Mouse (Mus musculus) CD4-positive, CD25-positive, alpha-beta regulatory T cell, adult 2 months (primary cell): ENCODE measurements around the gene Btg3.
A peak's percentile ranks its signal among the peaks of the same experiment; 100 is the strongest.

Source experiments
- DNase-seq: peaks from one replicate; pipeline ENCODE4 v3.0.0-alpha.2; 2012; ENCODE audit warnings: low read depth, low spot score

Btg3 gene

DNA sequence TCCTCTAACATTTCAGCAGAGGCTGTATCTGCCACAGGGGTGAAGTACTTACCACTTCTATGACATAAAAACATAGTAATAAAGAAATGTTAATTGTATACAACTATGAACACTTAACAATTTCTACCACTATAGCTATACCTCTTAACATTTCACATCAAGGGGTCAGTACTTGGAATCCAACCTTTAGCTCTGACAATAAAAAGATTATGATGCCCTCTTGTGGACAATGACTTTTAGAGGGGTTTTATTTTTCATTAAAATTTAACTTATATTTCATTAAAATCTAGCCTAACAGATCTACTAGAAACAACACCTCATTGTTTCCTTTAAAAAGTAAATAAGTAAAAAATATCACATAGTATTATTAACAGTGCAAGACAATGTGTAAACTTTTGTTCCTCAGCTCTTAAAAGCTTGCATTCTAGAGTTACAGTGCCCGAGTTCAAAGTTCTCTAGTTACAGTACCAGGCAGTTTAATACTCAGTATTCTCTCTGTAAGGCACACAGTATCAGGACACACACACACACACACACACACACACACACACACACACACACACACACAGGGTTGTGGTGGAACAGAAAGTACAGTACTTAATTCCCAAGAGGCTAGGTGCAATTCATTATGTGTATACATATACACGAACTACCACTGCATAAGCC, 30.2 kb downstream of the Btg3 start:
- DNase-seq, result no peak

DNA sequence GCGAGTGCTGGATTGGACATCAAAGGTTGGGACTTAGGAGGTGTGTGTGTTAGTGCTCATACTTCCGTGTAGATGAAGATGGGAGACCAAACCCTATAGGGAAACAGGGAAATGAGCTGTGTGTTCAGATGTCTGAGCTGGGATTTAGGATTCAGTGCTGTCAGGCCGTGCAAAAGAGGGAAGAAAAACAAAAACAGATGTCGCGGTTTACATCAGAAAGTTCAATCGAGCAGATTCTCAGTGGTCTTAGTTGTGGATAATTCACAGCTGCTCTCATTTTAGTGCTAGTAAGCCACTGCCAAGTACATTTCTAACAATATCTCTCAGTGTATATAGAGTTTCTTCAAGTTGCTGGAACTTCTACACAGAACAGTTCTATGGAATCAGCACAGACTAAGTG, 33.2 kb downstream of the Btg3 start:
- DNase-seq, result no peak

DNA sequence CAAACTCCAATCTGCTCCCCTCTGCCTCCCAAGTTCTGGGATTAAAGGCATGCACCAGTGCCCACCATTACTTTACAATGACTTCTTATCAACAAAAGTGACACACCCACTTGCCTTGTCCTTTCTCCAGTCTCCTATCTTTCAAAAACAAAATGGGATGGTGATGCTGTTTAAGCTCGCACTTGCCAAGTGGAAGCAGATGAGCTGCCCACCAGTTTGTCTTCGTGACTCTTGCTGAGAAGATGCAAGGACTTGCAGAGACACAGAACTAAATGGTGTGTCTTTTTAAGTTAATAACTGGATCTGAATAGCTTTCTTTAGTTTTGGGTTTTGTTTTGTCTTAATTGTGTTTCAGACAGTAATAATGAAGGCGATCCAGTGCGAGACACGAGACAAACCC, 34.2 kb downstream of the Btg3 start:
- DNase-seq, result no peak

DNA sequence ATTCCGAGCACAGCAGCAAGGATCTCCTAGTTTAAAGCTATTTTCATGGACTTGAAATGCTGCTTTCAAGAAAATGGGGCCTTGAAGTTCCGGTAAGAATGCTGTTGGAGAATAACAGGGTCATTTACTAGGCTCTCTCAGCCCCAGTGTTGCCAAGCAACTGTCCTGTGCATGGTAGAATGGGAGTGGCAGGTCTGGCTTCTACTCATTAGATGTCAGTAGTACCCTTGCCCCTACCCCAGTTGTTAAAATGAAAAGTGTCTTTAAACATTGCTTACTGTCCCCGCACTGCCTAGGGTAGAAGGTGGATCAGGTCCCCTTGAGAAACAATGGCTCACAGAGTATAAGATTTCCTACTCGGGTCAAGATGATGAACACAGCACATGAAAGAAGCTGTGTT, 35.6 kb downstream of the Btg3 start:
- DNase-seq, result no peak

DNA sequence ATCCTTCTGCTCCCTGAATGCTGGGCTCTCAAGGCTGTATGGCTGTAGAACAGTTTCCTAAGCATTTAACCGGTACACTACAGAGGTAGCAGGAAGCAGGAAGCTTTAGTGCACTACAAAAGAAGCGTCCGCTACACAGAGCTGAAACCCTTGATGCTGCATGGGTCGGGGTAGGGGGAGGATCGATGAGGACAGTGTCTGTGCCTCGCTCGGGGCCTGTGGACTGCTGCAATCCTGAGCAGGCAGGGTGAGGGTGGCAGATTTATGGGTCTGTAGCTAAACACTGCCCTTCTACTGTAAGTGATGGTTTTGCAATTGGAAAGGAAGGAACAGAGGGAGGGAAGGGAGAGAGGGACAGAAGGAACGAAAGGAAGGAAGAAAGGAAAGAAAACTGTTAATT, 39.8 kb downstream of the Btg3 start:
- no peak for DNase-seq

DNA sequence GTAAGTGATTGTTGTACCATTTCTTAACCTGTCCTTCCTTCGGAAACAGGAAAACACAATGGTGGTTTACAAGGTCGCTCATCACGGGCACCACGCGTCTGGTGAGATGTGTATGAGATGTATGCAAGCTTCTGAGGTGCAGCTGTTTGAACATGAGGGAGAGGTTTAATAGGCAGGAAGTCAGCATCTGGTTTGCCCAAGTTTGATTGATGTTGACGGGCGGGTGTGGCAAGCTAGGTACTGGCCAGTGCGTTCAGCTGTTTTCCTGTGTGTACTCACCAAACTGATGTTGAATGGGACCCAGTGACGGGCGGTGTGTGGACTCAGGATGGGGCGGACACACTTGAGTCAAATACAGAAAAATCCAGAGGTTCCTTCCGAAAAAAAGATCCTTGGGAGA, 49.0 kb downstream of the Btg3 start:
- DNase-seq, result no peak

DNA sequence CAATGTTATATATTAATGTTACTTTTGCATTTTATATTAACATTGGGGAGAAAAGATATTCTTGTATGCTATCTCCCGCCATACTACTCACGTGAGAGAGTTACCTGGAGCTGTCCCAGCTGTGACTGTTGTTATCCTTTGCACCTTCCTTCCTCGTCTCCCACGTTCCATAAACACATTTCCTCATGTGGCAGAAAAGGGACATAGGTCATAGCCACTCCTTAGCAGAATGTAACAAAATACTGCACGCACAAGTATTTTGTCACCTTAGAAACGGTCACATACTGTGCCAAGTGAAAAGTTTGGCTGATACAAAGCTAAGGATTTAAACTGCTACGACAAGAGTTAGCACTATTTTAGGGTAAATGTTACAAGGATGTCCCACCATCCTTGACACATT, 49.4 kb downstream of the Btg3 start:
- no peak for DNase-seq

DNA sequence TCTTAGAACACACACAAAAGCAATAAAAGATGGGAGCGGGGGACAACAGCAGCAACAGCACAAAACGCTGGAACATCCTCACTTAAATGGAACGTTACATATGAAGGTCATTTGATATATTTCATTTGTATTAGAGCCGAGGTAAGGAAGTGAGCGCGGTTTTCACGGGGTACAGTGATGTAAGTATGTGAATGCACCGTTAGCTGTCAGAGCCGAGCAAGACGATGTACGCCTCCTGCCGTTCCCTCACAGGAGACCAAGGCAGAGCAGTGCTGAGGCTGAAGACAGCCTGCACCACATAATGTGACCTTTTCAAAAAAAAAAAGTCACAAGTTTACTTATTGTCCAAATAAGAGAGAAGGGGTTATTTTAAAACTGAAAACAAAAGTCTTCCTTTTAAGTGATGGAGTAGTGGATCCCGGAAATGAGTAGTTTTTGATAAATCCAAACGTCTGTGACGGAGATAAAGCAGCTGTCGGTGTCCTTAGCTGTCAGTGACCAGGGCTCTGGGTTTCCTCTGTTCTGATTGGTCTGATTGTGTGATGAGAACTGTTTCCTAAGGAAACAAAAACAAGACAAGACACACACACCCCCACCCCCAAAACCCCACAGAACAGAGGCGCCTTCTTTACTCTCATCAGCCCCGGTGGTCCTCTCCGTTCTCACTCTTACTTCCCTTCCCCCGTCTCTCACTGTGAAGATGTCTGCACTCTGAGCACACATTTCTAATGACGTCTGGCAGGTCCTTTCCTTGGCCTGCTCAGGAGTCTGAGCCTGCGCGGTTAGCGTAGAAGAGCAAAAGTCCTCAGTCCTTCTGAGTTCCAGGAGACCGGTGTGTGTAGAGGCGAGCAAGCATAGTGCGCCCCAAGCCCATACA, 50.8 kb downstream of the Btg3 start:
- DNase-seq, result no peak

DNA sequence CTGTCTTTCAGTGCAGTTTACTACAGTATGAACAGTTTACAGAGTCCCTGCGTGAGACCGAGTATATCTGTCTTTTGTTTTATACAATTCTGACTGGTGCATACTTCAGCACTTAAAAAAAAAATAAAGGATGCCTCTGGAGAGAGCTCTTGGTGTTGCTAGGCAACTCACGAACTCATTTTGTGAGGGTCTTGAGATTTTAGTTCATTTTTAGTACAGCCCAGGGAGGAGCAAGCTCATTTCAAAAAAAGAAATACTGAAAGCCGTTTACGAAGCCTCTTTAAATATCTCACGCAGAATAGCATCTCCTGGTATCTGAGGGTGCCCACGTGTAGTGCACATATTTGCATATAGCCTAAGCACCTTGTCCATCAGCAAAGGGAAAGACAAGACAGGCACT, 54.9 kb downstream of the Btg3 start:
- DNase-seq, result no peak

DNA sequence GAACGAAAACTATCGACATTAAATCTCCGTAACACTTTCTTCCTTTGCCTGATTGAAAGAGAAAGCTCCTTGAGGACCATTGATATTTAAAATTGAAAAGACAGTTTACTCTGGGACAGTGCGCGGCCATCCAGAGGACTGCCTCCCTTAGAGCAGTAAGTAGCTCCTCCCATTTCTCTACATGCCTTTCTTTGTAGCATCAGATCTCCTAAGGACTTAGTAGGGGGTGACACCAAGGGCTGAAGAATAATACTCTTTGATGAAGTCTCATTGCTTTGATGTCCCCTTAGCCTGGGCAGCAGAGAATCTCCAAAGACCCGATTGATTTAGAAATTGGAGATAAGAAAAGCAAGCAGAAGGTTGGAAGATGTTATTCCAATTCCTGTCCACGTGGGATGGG, 55.4 kb downstream of the Btg3 start:
- no peak for DNase-seq

DNA sequence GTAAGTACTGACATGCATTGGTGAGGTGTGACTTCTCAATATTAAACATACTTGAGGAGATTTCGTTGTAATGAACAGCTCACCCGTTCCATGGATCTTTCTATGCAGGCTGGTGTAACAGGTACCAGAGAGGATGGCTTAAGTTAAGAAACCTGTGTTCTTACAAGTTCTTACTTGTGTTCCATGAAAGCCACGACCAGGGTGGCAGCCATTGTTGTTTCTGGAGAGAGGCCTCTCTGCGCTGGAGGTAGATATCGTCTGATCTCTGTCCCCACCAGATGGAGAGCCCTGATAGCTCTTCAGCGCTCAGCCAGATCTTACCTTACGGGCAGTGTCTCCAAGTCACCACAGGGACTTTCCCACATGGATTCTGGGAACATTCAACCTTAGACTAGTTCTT, 57.3 kb downstream of the Btg3 start:
- DNase-seq, result no peak

DNA sequence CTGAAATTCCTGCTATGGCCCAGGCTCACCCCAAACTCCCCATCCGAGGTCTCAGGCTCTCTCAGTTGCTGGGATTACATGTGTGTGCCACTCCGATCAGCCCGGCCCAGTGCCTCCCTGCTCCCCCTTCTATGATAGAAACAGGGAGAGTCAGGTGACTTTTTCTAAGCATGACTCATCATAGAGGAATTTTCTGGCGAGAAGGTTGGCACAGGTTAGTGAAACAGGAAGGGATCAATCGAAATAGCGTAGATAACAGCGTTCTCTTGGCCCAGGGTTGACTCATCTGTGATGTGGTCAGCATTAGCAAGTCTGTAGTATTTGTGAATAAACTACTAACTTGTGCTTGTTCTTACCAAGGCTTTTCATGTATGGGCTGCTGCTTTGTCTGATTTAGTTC, 59.0 kb downstream of the Btg3 start:
- no peak for DNase-seq

DNA sequence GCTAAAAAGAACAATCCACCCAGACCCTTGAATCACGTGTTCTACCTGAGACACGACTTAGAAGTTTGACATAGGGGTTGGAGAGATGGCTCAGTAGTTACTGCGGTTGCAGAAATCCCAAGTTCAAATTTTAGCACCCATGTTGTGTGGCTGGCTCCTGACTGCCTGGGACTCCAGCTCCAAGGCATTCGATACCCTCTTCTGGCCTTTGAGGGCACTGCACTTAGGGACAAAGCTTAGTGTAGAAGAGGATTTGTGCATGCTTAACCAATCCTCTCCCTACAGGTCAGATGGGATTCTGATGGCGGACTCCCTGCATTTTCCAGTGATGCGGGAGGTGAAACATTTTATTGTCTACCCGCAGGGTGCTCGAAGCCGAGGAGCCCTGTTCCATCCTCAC, 60.1 kb downstream of the Btg3 start:
- peak; percentile 64 for DNase-seq

DNA sequence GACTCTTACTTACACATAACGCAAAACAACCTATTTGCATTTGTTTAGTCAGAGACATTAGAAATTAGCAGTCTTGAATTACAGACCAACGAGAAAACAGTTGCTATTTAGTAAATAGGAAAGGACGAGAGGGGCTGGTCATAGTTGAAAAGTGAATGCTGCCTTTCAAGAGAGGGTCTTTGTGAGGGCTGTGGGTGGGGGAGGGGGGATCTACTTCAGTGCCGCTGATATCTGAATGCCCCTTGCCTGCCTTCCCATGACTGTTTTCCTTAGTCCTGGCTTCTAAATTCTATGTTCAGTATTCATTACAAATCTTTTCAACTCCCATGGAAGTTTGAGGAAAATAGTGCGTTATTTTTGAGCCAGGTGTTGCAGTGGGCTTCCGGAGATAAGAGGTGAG, 63.0 kb downstream of the Btg3 start:
- DNase-seq, result no peak

DNA sequence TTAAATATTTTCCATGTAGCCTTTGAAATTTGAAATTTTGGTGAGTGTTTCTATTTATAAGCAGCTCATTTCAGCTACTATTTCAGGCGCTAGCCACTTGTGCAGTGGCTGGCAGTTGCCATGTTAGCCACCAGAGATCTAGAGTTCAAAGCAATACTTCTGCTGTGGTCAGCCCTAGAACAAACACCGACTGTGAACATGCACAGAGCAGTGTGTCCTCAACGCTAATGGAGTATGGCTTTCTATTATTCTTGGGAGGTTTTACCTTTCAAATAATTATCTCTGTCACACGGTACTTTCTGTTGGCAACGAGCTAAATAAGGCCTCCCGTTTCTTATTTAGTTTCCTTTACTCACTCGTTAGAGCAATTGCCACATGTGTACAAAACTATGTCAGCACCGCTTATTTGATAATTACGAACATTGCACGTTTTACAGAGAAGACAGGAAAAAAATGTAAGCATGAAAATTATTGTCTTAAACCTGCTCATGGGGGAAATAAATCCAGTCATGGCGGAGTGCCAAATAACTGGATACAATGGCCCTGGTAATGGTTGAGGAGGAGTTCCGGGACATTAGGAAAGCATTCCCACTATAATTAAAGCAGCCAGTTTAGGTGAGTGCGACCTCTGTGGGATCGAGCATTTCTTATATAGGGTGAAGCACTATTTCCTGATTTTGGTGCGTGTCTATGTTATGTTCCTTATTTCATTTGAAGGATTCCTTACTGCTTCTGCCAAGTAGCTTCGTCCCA, 63.7 kb downstream of the Btg3 start:
- DNase-seq, result no peak

DNA sequence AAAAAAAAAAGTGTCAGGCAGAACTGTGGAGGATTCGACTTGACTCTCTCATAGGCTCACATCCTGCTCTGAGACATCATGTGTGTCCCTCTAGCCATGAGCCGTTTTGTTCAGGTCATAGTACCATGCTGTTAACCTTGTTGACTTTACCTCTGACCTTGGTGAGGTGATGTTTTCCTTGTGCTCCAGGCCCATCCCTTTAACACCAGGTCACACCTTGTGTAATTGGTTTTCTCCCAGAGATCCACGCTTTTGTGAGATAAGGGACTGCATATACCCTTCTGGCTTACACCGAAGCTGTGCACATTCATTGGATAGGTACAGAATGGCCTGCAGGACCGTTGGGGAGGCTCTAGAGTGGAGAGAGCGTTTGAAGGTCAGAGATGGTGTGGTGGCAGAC, 67.7 kb downstream of the Btg3 start:
- no peak for DNase-seq

DNA sequence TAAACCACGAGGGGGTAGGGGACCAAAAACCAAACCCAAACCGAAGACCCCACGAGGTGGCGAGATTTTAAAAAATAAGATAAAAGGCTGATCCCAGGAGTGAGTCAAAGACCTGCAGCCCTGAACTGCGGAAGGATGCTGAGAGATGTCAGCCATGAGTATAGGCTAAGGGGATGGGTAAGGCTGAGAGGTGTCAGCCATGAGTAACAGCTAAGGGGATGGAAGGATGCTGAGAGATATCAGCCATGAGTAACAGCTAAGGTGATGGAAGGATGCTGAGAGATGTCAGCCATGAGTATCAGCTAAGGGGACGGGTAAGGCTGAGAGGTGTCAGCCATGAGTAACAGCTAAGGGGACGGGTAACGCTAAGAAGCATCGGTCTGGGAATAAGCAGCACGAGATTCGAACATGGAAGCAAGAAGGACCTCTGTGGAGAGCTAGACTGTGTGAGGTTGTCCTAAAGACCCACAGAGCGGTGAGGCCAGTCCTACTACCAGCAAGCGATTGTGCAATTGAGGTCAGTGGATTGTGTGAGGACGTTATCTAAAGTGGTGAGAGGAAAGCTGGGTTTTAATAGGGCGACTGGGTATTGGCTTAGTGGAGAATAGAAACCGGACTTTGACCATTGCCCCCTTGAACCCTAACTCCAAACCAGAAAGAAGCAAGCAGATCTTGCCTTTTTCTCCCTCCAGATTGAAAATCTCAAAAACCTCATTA, 69.4 kb downstream of the Btg3 start:
- DNase-seq, result no peak

DNA sequence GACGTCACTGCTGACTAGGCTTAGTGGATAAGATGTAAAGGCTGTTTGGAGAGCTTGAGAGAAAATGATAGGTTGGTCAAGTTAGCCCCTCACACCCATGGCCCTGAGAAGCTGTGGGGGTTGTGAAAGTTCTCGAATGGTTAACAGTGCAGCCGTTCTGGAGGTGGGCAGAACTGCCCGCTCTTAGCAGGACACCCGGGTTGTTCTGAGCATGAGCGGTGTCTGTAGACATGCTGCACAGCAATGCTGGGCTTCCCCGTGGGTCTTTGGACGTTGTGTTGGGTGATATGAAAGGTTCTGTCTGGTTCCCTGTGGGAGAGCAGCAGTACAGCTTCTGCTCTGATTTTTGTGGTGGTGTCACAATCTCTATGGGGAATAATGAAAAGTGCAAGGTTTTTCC, 70.4 kb downstream of the Btg3 start:
- DNase-seq, result no peak

DNA sequence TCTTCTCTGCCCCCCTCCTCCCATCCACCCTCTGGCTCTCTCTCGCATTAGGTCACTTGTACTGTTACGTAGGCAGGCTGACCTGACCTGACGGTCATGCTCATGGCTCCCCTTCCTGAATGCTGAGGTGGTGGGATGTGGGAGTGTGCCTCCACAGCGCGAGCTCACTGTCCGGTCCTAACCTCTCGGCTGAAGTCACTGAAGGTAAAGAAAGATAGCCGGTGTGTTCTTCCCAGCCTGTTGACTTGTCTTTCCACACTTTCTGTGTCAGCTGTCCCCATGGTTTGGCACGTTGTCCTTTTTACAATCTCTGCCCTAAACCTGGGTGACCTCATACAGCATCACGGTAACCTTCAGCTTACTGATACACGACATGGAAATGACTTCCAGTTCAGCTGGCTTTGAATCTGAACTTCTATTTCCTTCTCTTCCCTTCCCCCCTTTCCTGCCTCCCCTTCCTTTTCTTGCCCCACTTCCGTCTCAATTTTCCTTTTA, 71.3 kb downstream of the Btg3 start:
- DNase-seq, result no peak

DNA sequence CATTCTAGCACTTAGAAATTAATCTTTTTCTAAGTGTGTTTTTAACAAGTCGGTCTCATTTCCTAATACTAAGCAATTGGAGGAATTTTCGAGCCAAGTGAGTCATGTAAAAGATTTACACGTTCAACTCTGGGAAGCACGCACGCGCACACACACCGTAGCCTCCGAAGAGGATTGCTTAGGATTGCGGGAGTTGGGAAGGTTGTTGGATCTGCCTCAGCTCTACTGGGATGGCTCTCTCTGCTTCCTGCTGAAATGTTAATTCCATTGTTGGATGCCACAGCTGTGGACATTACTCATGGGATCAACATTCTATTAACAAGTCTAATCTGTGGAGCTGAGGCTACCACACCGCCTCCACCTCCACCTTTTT, 74.3 kb downstream of the Btg3 start:
- no peak for DNase-seq

DNA sequence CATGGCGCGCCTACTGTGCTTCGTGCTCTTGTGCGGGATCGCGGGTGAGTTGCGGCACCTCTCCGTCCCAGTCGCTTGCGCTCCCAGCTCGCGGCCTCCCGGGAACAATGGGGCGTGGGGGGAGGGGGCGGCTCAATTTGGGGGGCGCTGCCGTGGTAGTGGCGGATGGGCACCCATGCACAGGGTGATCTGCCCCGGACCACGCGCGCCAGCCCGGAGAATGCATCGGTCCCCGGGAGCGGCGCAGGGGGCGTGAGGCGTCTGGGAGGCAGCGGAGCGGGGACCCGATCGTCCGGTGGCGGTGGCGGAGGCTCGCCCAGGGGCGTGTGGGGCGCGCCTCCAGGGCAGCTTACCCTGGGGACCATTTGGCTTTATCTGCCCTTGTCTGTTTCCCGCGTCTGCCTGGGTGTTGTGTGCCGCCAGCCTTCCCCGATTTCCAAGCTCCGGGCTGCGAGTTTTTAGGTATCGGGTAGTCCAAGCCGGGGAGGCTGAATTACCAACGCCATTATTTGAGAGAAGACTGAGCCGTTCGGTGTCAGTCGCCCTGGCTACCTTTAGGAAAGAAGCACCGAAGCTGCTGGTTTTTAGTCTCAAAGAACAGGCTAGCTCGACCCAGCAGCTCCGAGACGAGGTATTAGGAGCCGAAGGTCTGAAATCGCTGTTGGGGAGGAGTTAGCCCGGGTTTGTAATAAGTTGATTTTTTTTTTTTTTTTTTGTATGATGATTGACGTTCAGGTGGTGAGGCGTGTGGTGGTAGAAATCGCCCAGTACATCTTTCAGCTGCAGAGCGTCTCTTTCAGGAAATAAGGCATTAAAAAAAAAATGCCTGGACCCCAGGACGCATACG, 74.9 kb downstream of the Btg3 start:
- DNase-seq, result peak; percentile 27
